Mouse (Mus musculus): ENCODE data around the gene Egfem1. TPM values are rescaled to one million over a fixed set of nuclear protein-coding genes. Genes with fewer than 3 reads are reported as not detected.

The Egfem1 gene
- total RNA-seq, 2 experiments from 2014 or later: 0.14 to 0.32 TPM

- no peak for DNase-seq
Observed at GRCm38 (mm10) chr3:29345805-29346204, 264.0 kb downstream of the Egfem1 start.

GRCm38 (mm10) chr3:29366907-29367306 is 285.1 kb downstream of the Egfem1 start:
- no peak for DNase-seq

GRCm38 (mm10) chr3:29370519-29370918 is 288.7 kb downstream of the Egfem1 start:
- peak; percentile 4 for DNase-seq

- DNase-seq: no peak
Observed at GRCm38 (mm10) chr3:29381255-29381654, 299.4 kb downstream of the Egfem1 start.

GRCm38 (mm10) chr3:29399064-29399463 is 317.2 kb downstream of the Egfem1 start:
- DNase-seq: no peak

- no peak for DNase-seq
Observed at GRCm38 (mm10) chr3:29421634-29422033, 339.8 kb downstream of the Egfem1 start.

- DNase-seq: no peak
Observed at GRCm38 (mm10) chr3:29432109-29433091, 350.6 kb downstream of the Egfem1 start.

GRCm38 (mm10) chr3:29443024-29443423 is 361.2 kb downstream of the Egfem1 start:
- DNase-seq: no peak

- DNase-seq: peak; percentile 57
Observed at GRCm38 (mm10) chr3:29444661-29445060, 362.8 kb downstream of the Egfem1 start.

- no peak for DNase-seq
Observed at GRCm38 (mm10) chr3:29446081-29446480, 364.3 kb downstream of the Egfem1 start.

- DNase-seq: no peak
Observed at GRCm38 (mm10) chr3:29448829-29449406, 367.1 kb downstream of the Egfem1 start.

- DNase-seq: no peak
Observed at GRCm38 (mm10) chr3:29498211-29498610, 416.4 kb downstream of the Egfem1 start.

- DNase-seq: no peak
Observed at GRCm38 (mm10) chr3:29499188-29499587, 417.4 kb downstream of the Egfem1 start.

GRCm38 (mm10) chr3:29525298-29525962 is 443.6 kb downstream of the Egfem1 start:
- no peak for DNase-seq

- DNase-seq: no peak
Observed at GRCm38 (mm10) chr3:29525963-29526301, 444.1 kb downstream of the Egfem1 start.

- no peak for DNase-seq
Observed at GRCm38 (mm10) chr3:29539211-29539610, 457.4 kb downstream of the Egfem1 start.

GRCm38 (mm10) chr3:29539902-29540301 is 458.1 kb downstream of the Egfem1 start:
- DNase-seq: no peak

- DNase-seq: no peak
Observed at GRCm38 (mm10) chr3:29541477-29542079, 459.8 kb downstream of the Egfem1 start.

- no peak for DNase-seq
Observed at GRCm38 (mm10) chr3:29544056-29544455, 462.2 kb downstream of the Egfem1 start.

- no peak for DNase-seq
Observed at GRCm38 (mm10) chr3:29563171-29563570, 481.3 kb downstream of the Egfem1 start.

GRCm38 (mm10) chr3:29578055-29578860 is 496.4 kb downstream of the Egfem1 start:
- no peak for DNase-seq

- DNase-seq: no peak
Observed at GRCm38 (mm10) chr3:29582749-29583148, 500.9 kb downstream of the Egfem1 start.
